Mouse (Mus musculus) R1 (cell line): ENCODE results near the gene Slco1c1.
A peak's percentile ranks its signal among the peaks of the same experiment; 100 is the strongest.

ENCODE experiments used
- DNase-seq: peaks from one replicate; pipeline ENCODE4 v3.0.0-alpha.2; 2018; ENCODE audit warnings: low read depth, low spot score

Slco1c1 gene

DNA sequence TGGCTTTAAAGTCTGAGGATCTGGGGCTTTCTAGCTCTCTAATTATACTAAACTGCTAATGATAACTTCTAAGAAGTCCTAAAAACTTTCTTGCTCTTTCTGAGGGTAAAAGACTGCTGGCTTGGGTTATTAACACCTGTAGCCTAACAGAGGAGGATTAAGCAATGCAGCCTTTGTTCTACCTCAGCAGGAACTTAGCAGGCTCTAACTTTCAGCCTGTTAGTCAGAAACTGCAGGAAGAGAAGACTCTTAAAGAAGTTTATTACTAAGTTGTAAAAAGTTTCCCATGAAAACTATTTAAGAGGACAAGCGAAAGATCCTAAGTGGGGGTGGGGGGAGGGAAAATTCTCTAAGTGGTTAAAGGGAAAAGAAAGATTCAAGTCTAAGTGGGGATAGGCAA, 65.8 kb downstream of the Slco1c1 start:
- DNase-seq = peak; percentile 27

DNA sequence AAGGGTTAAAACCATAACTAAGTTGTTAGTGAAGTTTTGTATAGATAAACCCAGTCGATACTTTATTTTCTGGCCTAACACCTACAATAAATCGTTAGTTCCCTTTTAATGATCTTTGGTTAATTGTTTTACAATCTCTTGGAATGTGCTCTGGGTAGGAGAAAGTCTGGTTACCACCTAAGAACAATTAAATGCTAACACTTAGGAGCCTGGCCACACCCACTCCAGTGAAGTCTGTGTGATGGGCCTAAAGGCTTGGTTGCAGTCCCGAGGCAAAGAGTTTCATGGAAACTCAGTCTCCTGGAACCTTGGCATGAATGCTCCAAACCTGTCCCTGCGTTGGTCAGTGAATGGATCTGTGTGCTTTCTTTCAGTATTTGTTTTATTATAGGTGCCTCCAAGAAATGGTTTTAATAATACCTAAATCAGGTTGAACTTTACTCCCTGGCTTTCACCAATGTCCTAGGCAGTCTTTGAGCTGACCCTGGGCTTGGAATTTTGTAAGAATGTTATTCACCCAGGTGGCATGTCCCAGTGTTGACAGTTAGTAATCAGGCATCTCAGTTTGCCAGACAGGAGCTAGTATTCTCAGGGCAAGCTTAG, 66.5 kb downstream of the Slco1c1 start:
- DNase-seq = peak; percentile 44

DNA sequence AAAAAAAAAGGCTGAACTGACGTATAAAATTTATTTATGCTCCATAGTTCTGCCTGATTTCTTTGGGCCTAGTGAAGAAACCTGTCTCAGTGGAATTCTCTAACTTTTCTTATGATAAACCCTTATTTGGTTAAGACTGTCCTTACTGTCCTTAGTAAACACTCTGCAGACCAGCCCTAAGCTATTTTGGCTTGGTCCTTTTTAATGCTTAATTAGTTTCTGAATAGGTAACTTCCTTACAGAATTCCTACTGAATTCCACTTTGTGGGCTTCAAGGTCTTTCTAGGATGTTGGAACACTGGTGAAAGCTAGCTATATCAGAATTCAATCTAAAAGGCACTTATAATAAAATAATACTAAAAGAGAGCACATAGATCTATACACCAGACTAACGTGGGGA, 71.9 kb downstream of the Slco1c1 start:
- peak; percentile 81 for DNase-seq

DNA sequence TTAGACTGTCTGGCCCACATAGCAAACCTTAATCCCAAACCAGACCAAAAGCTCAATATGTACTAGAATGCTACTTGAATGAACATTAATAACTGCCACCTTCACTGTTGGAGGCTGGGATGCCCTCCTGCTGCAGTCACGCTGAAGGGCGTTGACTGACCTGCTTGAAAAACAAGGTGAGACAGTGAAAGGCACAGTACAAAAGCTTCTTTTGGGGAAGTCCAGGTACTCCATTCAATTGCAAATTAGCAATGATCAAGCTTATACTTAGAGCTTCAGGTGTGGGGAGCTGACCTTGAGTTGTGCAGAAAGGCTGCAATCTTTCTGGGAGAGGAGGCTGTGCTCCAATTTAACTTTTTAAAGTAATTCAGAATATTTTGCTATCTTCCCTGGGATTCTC, 72.9 kb downstream of the Slco1c1 start:
- DNase-seq = peak; percentile 81

DNA sequence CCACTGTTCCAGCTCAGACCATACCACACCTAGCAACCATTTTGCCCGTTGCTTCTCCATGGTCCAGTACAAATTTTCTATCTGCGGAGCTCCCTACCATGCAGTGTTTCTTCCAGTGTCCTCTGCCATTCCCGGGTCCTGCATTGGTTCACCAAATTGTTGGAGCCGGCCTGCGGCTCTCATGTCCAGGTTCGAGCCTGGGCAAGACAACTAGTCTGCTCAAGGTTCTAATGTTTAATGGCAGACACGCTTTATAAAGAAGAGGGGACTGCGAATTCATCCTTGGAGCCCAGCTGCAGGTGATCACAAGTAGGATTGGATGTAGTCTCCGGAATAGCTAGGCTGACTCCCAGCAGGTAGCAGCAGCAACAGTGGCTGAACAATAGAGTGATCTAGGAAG, 76.8 kb downstream of the Slco1c1 start:
- peak; percentile 87 for DNase-seq

DNA sequence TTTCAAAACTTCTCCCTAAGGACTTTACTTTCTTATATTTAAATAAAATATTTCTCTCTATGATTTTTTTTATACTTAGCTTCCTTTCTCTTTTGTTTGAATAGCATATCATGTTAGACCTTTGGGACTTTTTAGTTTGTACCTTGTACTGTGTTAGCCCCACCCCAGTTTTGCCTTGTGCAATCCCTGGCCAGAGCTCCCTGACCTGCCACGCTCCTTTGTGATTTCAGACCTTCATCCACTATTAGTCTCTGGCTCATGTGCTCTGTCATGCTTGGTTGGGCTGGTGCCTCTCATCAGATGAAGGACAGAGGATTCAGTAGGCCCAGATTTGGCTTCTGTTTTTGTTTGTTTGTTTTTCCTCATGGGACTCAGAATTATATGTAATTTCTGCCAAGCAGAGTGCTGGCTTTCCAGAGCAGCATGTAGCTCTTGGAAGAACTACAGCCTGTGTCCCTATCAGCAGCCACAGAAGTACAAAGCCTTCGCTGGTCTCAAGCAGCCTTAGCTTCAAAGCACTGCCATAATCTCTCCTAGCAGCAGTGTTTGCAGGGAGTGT, 86.6 kb downstream of the Slco1c1 start:
- no peak for DNase-seq

DNA sequence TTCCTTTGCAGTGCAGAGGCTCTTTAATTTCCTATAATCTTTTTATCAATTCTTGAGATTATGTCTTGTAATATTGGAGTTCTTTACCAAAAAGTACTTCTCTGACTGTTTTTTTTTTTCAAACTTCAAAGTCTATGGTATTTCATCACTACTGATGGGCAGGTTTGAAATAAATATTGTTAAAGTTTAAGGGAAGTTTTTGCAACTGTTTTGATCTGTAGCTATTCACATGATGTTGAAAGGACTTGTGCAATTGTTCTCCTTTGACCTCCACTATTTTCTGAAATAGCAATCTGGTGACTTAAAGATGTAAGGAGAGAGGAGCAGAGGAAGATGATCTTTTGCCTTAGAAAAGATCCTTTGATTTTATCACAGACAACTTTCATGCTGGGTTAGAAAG, 89.8 kb downstream of the Slco1c1 start:
- DNase-seq = no peak

DNA sequence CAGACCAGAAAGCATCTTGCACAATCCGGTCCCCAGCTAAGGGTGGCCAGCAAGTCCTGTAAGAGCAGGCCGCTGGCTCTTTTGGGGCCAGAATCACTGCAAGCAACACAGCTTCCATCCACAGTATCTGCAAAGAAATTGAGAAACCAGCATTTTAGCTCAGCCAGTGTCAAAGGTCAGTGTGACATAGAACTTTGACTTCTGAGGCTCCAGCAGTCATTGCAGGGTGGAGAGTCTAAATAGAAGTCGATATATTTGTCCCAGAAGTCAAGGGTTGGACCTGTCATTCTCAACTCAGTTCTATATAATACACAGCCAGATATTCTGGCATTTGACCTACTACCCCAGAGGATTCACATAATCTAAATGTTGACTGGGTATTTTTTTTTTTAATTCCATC, 91.2 kb downstream of the Slco1c1 start:
- DNase-seq = no peak
